Mouse (Mus musculus): ENCODE measurements around the gene Ascl4.

Gene Ascl4

GRCm38 (mm10) chr10:85969894-85970620 lies 42.6 kb downstream of the Ascl4 start:
- DNase-seq (ENCODE audit: low spot score) = no peak

GRCm38 (mm10) chr10:85971826-85972225 lies 44.3 kb downstream of the Ascl4 start:
- no peak for DNase-seq (ENCODE audit: low spot score)

DNA sequence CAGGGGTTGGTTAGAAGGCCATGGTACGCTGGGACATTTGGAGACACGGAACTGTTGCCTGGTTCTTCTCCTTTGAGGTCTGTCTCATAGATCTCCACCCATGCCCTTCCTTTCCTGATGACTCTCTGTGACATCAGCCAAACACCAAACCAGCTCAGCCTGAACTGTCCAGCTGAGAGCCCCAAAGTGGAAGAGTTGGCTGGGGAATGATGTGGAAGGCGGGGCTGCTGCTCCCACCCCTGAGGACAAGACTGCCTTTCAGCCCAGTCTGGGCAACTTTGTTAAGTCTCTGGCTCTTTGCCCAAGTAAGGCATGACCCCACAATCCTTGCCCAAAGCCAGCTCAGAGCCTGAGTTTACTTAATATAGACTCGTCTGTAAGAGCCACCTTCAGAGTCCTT lies 45.4 kb downstream of the Ascl4 start:
- DNase-seq (ENCODE audit: low spot score) = no peak

DNA sequence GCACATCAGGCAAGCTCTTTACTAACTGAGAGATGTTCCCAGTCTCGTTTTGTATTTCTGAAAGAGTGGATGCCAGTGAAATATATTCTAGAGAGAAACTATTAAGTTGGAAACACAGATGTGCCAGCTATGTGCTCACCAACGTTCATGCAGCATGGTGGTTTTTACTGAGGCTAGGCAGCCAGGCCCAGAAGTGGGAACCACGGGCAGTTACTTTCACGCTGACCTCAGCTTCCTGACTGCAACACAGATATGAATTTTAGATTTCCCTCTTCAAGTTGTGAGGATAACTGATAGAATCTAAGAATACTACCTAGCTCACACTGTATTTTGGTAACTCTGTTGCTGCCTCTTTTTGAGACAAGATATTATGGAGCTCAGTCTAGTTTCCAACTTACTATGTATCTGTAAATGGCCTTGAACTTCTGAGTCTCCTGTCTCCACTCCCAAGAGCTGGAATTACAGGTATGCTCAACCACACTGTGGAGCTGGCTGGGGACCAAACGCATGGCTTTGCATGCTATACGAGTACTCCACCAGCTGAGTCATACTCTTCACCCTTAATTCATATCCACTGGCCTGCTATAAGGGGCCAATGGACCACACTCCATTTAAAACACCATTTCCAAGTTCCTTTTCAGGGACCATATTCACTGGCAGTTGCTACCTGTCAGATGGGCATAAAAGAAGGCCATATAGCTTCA lies 62.1 kb downstream of the Ascl4 start:
- no peak for DNase-seq (ENCODE audit: low spot score)

DNA sequence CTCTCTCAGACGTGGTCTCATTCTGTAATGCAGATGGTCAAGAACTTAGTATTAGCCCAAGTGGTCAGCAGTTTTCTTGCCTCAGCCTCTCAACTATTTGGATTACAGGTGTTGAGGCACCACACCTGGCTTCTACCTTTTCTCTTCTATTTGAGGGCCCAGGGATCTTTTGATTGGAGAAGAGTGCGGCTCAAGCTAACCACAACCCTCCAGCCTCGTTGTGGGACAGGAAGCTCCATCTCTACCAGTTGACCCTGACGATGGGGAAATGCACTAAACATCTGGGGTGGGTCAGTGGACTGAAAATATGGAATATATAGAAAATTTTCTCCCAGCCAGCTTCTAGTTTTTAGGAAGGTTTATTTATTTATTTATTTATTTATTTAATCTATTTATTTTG lies 64.9 kb downstream of the Ascl4 start:
- DNase-seq (ENCODE audit: low spot score) = no peak

DNA sequence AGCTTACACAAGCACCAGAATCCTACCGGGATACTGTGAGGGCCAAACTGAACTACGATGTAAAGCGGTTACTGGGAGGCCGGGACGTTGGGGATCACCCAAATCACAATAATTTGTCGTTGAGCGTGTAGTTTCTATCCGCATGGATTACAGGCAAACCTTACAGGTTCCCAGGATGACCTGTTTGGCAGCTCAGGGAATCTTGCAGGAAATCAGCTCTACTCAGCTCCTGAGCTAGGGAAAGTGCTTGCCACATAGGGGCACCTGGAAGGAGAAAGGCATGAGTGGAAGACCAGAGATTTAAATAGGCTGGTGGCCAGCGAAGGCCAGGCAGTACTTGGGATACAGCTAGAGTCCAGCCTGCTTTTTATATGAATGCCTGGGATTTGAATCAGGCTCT lies 66.4 kb downstream of the Ascl4 start:
- DNase-seq (ENCODE audit: low spot score) = no peak

DNA sequence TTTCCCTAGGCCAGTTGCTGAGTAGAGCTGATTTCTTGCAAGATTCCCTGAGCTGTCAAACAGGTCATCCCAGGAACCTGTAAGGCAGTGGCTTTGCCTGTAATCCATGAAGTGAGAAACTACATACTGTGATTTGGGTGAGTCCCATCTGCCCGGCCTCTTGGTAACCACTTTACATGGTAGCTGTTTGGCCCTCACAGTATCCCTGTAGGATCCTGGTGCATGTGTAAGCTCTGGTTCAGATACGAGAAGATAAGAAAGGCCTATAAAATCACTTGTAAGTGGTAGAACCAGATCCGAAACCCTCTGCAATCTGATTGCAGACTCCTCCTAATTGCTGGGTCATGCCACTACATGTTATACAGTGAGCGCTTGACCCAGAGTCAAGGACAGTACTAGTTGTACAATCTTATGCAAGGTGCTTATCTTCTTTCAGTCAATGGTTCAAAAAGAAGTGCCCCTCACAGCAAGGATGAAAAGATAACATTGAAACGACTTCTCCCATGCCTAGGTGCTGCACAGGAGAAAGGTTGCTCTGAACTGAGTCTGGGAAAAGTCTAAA lies 67.1 kb downstream of the Ascl4 start:
- no peak for DNase-seq (ENCODE audit: low spot score)
